Mouse (Mus musculus) erythroblast, embryonic 14.5 days (primary cell): ENCODE results near the gene Kmt2e.

Experiments used
- GATA1 ChIP-seq: IDR thresholded peaks from 2 replicates; pipeline ENCODE4 v1.6.1; 2012; ENCODE audit warnings: low read length, inconsistent platforms, mixed read lengths
- TAL1 ChIP-seq: IDR thresholded peaks from 3 replicates; pipeline ENCODE4 v1.6.1; 2012; ENCODE audit warnings: low read length, inconsistent platforms, mixed read lengths

GRCm38 (mm10) chr5:23461688-23462087 is 27.4 kb downstream of the Kmt2e start:
- TF ChIP-seq TAL1 (no peak), GATA1 (no peak)
